Mouse (Mus musculus): Measurements from ENCODE around the gene Lrfn1. TPM values are rescaled to one million over a fixed set of nuclear protein-coding genes. Genes with fewer than 3 reads are reported as not detected.
"Not testable (repeated sequence)": the region's sequence is repeated elsewhere in the genome, so short reads cannot be mapped to it uniquely, and the experiment has no call there.

Gene Lrfn1
- polyA plus RNA-seq, 1 experiment, result 87.9 TPM

- no peak for TF ChIP-seq POLR2A (IDR thresholded peaks at IDR 0.05; ENCODE audit: borderline replicate concordance, extremely low read depth, insufficient read depth, insufficient read length, poor library complexity, severe bottlenecking)
- TF ChIP-seq CTCF (IDR thresholded peaks at IDR 0.05; ENCODE audit: borderline replicate concordance, extremely low read depth, insufficient read depth, insufficient read length), result no peak
- no peak for DNase-seq (ENCODE audit: low read depth)
Observed at GRCm38 (mm10) chr7:28482854-28483253, 31.1 kb downstream of the Lrfn1 start.

- no peak for DNase-seq (ENCODE audit: low read depth)
- no peak for TF ChIP-seq POLR2A (IDR thresholded peaks at IDR 0.05; ENCODE audit: borderline replicate concordance, extremely low read depth, insufficient read depth, insufficient read length, poor library complexity, severe bottlenecking)
- TF ChIP-seq CTCF (IDR thresholded peaks at IDR 0.05; ENCODE audit: borderline replicate concordance, extremely low read depth, insufficient read depth, insufficient read length), result no peak
Observed at GRCm38 (mm10) chr7:28484192-28484591, 32.4 kb downstream of the Lrfn1 start.

- DNase-seq (ENCODE audit: low read depth), result peak; percentile 25
- no peak for TF ChIP-seq POLR2A (IDR thresholded peaks at IDR 0.05; ENCODE audit: borderline replicate concordance, extremely low read depth, insufficient read depth, insufficient read length, poor library complexity, severe bottlenecking)
- no peak for TF ChIP-seq CTCF (IDR thresholded peaks at IDR 0.05; ENCODE audit: borderline replicate concordance, extremely low read depth, insufficient read depth, insufficient read length)
Observed at GRCm38 (mm10) chr7:28488030-28488491, 36.3 kb downstream of the Lrfn1 start.

GRCm38 (mm10) chr7:28490410-28490809 is 38.6 kb downstream of the Lrfn1 start:
- DNase-seq (ENCODE audit: low read depth), result peak; percentile 46
- peak; percentile 46; the same call in 1 of the 2 replicates for TF ChIP-seq CTCF (IDR thresholded peaks at IDR 0.05; ENCODE audit: borderline replicate concordance, extremely low read depth, insufficient read depth, insufficient read length)
- TF ChIP-seq POLR2A (IDR thresholded peaks at IDR 0.05; ENCODE audit: borderline replicate concordance, extremely low read depth, insufficient read depth, insufficient read length, poor library complexity, severe bottlenecking), result no peak

GRCm38 (mm10) chr7:28490903-28491302 is 39.1 kb downstream of the Lrfn1 start:
- no peak for DNase-seq (ENCODE audit: low read depth)
- TF ChIP-seq POLR2A (IDR thresholded peaks at IDR 0.05; ENCODE audit: borderline replicate concordance, extremely low read depth, insufficient read depth, insufficient read length, poor library complexity, severe bottlenecking), result no peak
- TF ChIP-seq CTCF (IDR thresholded peaks at IDR 0.05; ENCODE audit: borderline replicate concordance, extremely low read depth, insufficient read depth, insufficient read length), result no peak

DNA sequence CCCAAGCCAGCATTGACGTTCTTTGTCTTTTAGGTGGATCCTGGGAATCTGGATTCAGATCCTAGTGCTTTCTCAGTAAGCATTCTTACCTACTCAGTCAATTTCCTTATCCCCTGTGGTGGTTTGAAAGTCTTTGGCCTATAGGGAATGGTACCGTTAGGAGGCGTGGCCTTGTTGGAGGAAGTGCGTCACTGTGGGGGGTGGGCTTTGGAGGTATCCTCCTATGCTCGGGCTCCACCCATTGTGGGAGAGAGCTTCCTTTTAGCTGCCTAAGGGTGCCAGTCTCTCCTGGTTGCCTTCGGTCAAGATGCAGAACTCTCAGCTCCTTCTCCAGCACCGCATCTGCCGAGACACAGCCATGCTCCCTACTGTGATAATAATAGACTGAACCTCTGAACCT is 40.5 kb downstream of the Lrfn1 start:
- no peak for TF ChIP-seq POLR2A (IDR thresholded peaks at IDR 0.05; ENCODE audit: borderline replicate concordance, extremely low read depth, insufficient read depth, insufficient read length, poor library complexity, severe bottlenecking)
- TF ChIP-seq CTCF (IDR thresholded peaks at IDR 0.05; ENCODE audit: borderline replicate concordance, extremely low read depth, insufficient read depth, insufficient read length), result no peak
- no peak for DNase-seq (ENCODE audit: low read depth)

DNA sequence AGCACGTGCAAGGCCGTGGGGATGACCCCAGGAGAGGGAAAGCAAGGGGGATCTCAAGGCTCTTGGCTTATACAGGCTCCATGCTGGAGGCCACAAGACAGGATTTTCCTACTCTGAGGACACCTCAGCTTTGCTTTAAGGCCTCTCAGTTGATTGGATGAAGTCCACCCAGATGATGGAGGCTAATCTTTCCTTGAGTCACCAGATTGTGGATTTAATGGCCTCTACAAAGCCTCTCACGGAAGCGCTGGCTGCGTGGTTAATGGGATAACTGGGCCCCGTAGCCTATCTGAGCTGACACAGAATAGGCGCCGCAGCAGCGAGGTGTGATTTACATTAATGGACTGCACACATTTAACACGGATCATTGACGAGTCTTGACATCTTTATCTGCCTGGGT is 43.6 kb downstream of the Lrfn1 start:
- peak; percentile 76 for DNase-seq (ENCODE audit: low read depth)
- TF ChIP-seq CTCF (IDR thresholded peaks at IDR 0.05; ENCODE audit: borderline replicate concordance, extremely low read depth, insufficient read depth, insufficient read length) (no peak), POLR2A (IDR thresholded peaks at IDR 0.05; ENCODE audit: borderline replicate concordance, extremely low read depth, insufficient read depth, insufficient read length, poor library complexity, severe bottlenecking) (no peak)

- DNase-seq (ENCODE audit: low read depth), result no peak
- no peak for TF ChIP-seq CTCF (IDR thresholded peaks at IDR 0.05; ENCODE audit: borderline replicate concordance, extremely low read depth, insufficient read depth, insufficient read length)
- TF ChIP-seq POLR2A (IDR thresholded peaks at IDR 0.05; ENCODE audit: borderline replicate concordance, extremely low read depth, insufficient read depth, insufficient read length, poor library complexity, severe bottlenecking), result no peak
Observed at GRCm38 (mm10) chr7:28505585-28505984, 53.8 kb downstream of the Lrfn1 start.

DNA sequence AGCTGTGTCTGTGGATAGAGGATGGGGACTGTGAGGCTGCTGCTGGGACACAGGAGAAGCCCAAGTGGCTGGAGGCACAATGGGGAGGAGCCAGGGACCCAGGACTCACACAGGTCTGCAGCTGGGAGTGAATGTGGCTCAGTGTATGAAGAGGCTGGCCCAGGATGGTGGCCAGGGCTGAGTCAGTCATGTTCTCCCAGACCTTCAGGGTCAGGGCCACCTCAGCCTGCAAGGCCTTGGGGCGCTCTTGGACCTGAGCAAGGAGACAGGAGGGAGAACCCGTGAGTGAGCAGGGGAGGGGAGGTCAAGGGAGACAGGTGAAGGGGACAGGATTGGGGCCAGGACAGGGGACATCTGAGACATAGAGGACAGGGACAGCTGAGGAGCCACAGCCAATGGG is 57.3 kb downstream of the Lrfn1 start:
- not testable (repeated sequence) for DNase-seq (ENCODE audit: low read depth)

GRCm38 (mm10) chr7:28510405-28510974 is 58.7 kb downstream of the Lrfn1 start, which contains the start of gene Ifnl2:
Gene Ifnl2 (minus strand): TSS chr7:28510455.
- not testable (repeated sequence) for DNase-seq (ENCODE audit: low read depth)

DNA sequence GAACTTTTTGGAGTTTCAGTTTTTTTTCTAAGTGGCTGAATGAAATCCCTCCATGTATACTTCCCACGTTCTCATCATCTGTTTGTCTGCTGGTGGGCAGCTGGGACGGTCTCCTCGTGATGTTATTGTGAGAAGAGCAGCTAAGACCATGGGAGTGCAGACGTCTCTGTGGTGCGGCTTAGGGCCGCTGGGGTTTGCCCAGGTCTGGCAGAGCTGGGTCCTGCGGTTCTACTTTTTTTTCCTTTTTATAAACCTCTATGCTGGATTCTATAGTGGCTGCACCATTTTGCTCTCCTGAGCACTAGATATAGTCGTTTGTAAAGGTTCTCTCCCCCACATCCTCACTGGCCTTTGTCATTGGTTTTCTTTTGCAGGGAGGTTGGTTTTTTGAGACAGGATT is 59.7 kb downstream of the Lrfn1 start:
- DNase-seq (ENCODE audit: low read depth), result no peak
- TF ChIP-seq POLR2A (IDR thresholded peaks at IDR 0.05; ENCODE audit: borderline replicate concordance, extremely low read depth, insufficient read depth, insufficient read length, poor library complexity, severe bottlenecking) (no peak), CTCF (IDR thresholded peaks at IDR 0.05; ENCODE audit: borderline replicate concordance, extremely low read depth, insufficient read depth, insufficient read length) (no peak)

Other genes starting within 250 kb of the Lrfn1 start
- 62.0 and 63.2 TPM in 2 replicates for gene Eid2, start 184.1 kb upstream of the Lrfn1 start, polyA plus RNA-seq (2012; rRNA removed)
- 40.9 and 46.6 TPM in 2 replicates for gene Eid2b, start 174.2 kb upstream of the Lrfn1 start, polyA plus RNA-seq (2012; rRNA removed)
- 0.50 and 0.81 TPM in 2 replicates for gene Selenov, start 160.8 kb upstream of the Lrfn1 start, polyA plus RNA-seq (2012; rRNA removed)
- gene Dll3, start 149.7 kb upstream of the Lrfn1 start, polyA plus RNA-seq (2012; rRNA removed), result 30.3 and 43.3 TPM in 2 replicates
- 105 and 134 TPM in 2 replicates for gene Timm50, start 139.9 kb upstream of the Lrfn1 start, polyA plus RNA-seq (2012; rRNA removed)
- gene Supt5, start 113.2 kb upstream of the Lrfn1 start, polyA plus RNA-seq (2012; rRNA removed), result 103 and 118 TPM in 2 replicates
- 1,173 and 1,238 TPM in 2 replicates for gene Rps16, start 101.3 kb upstream of the Lrfn1 start, polyA plus RNA-seq (2012; rRNA removed)
- gene Plekhg2, start 79.4 kb upstream of the Lrfn1 start, polyA plus RNA-seq (2012; rRNA removed), result 20.2 and 35.0 TPM in 2 replicates
- gene Zfp36, start 71.7 kb upstream of the Lrfn1 start, polyA plus RNA-seq (2012; rRNA removed), result 4.1 and 4.3 TPM in 2 replicates
- gene Med29, start 59.3 kb upstream of the Lrfn1 start, polyA plus RNA-seq (2012; rRNA removed), result 46.5 and 57.7 TPM in 2 replicates
- gene Paf1, start 59.0 kb upstream of the Lrfn1 start, polyA plus RNA-seq (2012; rRNA removed), result 95.0 and 105 TPM in 2 replicates
- 2.8 and 3.3 TPM in 2 replicates for gene Gmfg, start 14.5 kb upstream of the Lrfn1 start, polyA plus RNA-seq (2012; rRNA removed)
- not detected in 2 replicates for gene Ifnl2, start 58.5 kb downstream of the Lrfn1 start, polyA plus RNA-seq (2012; rRNA removed)
- not detected in 2 replicates for gene Ifnl3, start 70.9 kb downstream of the Lrfn1 start, polyA plus RNA-seq (2012; rRNA removed)
- gene Sycn, start 88.9 kb downstream of the Lrfn1 start, polyA plus RNA-seq (2012; rRNA removed), result not detected in 2 replicates
- gene Nccrp1, start 95.3 kb downstream of the Lrfn1 start, polyA plus RNA-seq (2012; rRNA removed), result 0.08 and 0.11 TPM in 2 replicates
- gene Samd4b, start 146.2 kb downstream of the Lrfn1 start, polyA plus RNA-seq (2012; rRNA removed), result 83.9 and 92.0 TPM in 2 replicates
- 18.9 and 21.3 TPM in 2 replicates for gene Pak4, start 146.2 kb downstream of the Lrfn1 start, polyA plus RNA-seq (2012; rRNA removed)
- 0.11 and 0.30 TPM in 2 replicates for gene Acp7, start 179.4 kb downstream of the Lrfn1 start, polyA plus RNA-seq (2012; rRNA removed)
- gene Fbxo27, start 240.9 kb downstream of the Lrfn1 start, polyA plus RNA-seq (2012; rRNA removed), result 18.0 and 22.0 TPM in 2 replicates

All from brain, embryonic 14.5 days (tissue).